Mouse (Mus musculus) monocyte, adult 5-6 weeks (primary cell): ENCODE measurements around the gene Eif4b. TPM values are rescaled to one million over a fixed set of nuclear protein-coding genes. Genes with fewer than 3 reads are reported as not detected.

Experiments used
- ATAC-seq: fragments of 153-309, 156-312 bp; replicated peaks from 2 replicates; pipeline ENCODE4 v1.8.0; 2017; ENCODE audit warnings: mild to moderate bottlenecking; ENCODE audit not compliant: low TSS enrichment, insufficient number of reproducible peaks, severe bottlenecking, poor library complexity, low FRiP score
- total RNA-seq: library from RNA; stranded (forward); fragments of 200-1000, 200-491, 200-594 nt; gene quantifications from 3 replicates; pipeline ENCODE4 v1.2.3, GENCODE M21; 2017

Eif4b gene
- total RNA-seq, 1 experiment from 2014 or later: 251 TPM

DNA sequence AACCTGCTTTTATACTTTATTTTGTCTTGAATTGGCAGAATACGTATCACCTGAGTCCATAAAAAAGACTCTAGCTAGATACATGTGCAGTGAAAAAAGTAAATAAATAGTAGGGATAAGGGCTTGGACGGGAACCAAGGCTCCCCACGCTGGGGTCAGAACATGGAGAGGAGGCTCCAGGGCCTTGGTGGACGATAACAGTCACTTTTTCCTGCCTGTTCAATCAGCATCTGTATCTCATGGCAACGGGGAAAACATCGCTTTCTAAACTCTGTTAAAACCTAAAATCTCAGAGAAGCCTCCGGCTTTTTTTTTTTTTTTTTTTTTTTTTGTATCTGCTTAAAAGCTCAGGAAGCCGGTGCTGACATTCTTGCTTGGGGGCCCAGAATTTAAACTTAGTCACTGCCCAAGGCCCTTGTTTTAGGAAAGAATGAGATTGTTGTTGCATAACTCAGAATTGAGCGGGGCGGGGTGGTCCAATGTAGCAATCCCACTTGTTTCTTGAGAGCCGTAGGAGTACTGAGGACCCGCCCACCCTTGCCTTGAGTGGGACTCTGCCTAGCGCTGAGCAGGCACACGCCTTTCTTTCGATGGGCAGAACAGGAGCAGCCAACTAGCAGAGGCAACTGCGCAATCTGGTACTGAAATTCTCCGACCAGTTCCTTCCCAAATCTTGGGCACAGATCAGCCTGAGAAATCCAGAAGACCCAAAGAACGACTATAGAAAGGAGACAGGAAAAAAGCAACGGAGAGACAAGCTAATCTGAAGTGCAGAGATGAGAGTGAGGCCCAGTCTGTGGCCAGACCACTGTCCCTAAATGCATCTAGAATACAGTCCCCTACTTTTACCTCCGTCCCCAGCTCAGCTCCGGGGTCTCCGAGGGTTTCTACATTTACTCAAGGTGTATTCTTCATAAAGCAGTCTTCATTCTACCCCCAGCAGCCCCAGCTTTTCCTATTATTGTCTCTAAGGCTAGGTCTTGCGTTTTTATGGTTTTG lies 69.6 kb downstream of the Eif4b start:
- no peak for ATAC-seq

DNA sequence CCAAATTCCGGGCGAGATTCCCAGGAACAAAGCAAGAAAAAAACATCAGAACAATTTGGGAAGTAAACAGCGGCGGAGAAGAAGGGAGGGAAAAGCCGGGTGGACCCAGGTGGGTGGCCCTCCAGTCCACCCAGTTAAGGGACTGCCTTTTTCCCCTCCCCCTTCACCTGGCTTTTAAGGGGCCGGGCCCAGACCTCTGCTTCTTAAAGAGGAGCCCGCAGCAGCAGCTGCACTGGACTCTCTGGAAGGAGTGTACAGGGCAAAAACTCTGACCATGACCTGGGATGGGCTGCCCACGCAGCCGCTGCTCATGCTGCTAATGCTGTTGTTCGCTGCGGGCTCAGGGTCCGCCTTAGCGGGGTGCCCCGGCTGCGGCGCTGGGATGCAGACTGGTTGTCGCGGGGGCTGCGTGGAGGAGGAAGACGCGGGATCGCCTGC lies 70.7 kb downstream of the Eif4b start, which contains the start of gene Igfbp6:
Igfbp6 (plus strand) TSS at position 89 of the 438 bp plus-strand sequence.
- ATAC-seq: no peak

DNA sequence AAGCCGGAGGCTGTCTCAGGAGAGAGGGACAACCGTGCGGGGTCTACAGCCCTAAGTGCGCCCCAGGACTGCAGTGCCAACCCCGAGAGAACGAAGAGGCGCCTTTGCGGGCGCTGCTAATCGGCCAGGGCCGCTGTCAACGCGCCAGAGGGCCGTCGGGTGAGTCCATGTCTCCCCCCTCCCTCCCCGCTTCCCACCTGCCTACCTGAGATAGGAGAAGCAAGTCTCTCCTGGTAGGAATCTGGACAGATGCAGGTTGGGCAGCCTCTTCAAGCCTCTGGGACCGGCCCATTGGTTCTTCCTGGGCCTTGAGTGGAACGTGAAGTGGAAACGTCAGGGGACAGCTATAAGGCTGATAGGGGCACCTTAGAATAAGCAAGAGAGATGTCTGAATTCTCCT lies 71.2 kb downstream of the Eif4b start:
- ATAC-seq: no peak

DNA sequence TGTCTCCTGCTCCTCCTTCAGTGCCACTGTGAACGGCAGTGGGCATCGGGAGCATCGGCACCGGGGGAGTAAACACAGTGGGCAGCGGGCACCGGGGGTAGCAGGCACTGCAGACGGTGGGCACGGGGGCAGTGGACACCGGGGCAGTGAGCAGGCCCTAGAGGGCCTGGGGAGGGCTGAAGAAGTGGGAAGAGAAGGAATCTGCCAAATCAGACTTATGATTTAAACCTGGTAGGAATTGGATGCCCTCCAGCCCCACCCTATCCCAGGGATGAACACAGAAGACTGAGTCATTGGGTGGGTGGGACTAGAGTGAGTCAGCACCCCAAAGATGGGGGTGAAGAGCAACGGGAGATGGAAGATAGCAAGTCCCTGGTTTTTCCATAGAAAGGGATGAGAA lies 71.8 kb downstream of the Eif4b start:
- no peak for ATAC-seq

DNA sequence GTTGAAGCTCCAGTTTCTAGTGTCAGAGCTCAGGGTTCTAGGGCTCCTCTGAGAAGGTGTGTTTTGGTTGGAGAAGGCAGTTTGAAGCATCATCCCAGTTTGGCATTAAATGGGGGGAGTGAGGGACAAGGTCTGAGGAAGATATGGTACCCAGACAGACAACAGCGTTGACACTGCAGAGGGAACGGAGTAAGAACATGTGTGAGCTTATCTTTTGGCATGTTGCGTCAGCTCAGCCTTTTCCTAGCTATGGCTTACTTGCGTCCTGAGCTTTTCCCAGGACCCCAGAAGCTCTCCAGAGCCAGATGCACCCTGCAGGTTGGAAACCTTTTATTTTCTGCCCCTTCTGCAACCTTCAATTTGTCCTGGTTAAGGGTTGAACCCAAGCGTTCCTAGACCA lies 72.5 kb downstream of the Eif4b start:
- ATAC-seq: no peak

Other genes with a start within 250 kb of the Eif4b start
- gene Krt1, start 223.0 kb upstream of the Eif4b start, total RNA-seq: not detected in 3 replicates
- gene Krt77, start 204.1 kb upstream of the Eif4b start, total RNA-seq: not detected in 3 replicates
- gene Krt76, start 180.9 kb upstream of the Eif4b start, total RNA-seq: not detected in 3 replicates
- gene Krt4, start 149.0 kb upstream of the Eif4b start, total RNA-seq: not detected in 3 replicates
- gene Krt79, start 133.4 kb upstream of the Eif4b start, total RNA-seq: not detected in 3 replicates
- not detected in 3 replicates for gene Krt78, start 119.5 kb upstream of the Eif4b start, total RNA-seq
- gene Krt8, start 69.3 kb upstream of the Eif4b start, total RNA-seq: 0.19 to 0.68 TPM in 2 of 3 replicates, not detected in the other
- gene Krt18, start 45.6 kb upstream of the Eif4b start, total RNA-seq: 1.1 to 4.4 TPM (median 3.5 TPM) in 3 replicates
- gene Tns2, start 26.6 kb downstream of the Eif4b start, total RNA-seq: 5.7 TPM in 1 of 3 replicates, not detected in the others
- 49.3 to 56.3 TPM (median 49.3 TPM) in 3 replicates for gene Spryd3, start 62.5 kb downstream of the Eif4b start, total RNA-seq
- gene Igfbp6, start 70.6 kb downstream of the Eif4b start, total RNA-seq: 0.38 to 1.4 TPM (median 0.68 TPM) in 3 replicates
- 6.2 to 25.0 TPM (median 10.2 TPM) in 3 replicates for gene Soat2, start 76.8 kb downstream of the Eif4b start, total RNA-seq
- gene Zfp740, start 129.5 kb downstream of the Eif4b start, total RNA-seq: 58.9 to 62.9 TPM (median 60.3 TPM) in 3 replicates
- 4.1 to 11.2 TPM (median 8.1 TPM) in 3 replicates for gene Csad, start 131.0 kb downstream of the Eif4b start, total RNA-seq
- 533 to 618 TPM (median 601 TPM) in 3 replicates for gene Itgb7, start 158.2 kb downstream of the Eif4b start, total RNA-seq
- 18.8 to 30.0 TPM (median 26.6 TPM) in 3 replicates for gene Rarg, start 183.7 kb downstream of the Eif4b start, total RNA-seq
- not detected in 3 replicates for gene Gm9918, start 196.8 kb downstream of the Eif4b start, total RNA-seq
- 30.1 to 39.1 TPM (median 34.0 TPM) in 3 replicates for gene Mfsd5, start 205.7 kb downstream of the Eif4b start, total RNA-seq
- gene Espl1, start 222.5 kb downstream of the Eif4b start, total RNA-seq: 0.76 to 4.6 TPM (median 4.0 TPM) in 3 replicates